Mouse (Mus musculus) heart, adult 2 months (tissue): ENCODE measurements around the gene Kcnk3.

Source experiments
- CTCF ChIP-seq: fragments of 200-600 bp; IDR thresholded peaks from 2 replicates; pipeline ENCODE4 v1.8.1; 2022; ENCODE audit warnings: antibody characterized with exemption, mild to moderate bottlenecking, moderate library complexity
- EP300 ChIP-seq: fragments of 200-500 bp; IDR thresholded peaks from 2 replicates; pipeline ENCODE4 v1.6.1; 2011; ENCODE audit warnings: low read depth, low read length, control low read depth; ENCODE audit not compliant: insufficient read depth
- POLR2A ChIP-seq: fragments of 200-500 bp; IDR thresholded peaks from 2 replicates; pipeline ENCODE4 v1.6.1; 2011; ENCODE audit warnings: mild to moderate bottlenecking, low read depth, low read length, control low read depth; ENCODE audit not compliant: insufficient read depth

GRCm38 (mm10) chr5:30601397-30601796 is 13.4 kb downstream of the Kcnk3 start:
- TF ChIP-seq POLR2A (no peak), CTCF (peak; percentile 37), EP300 (no peak)
